Mouse (Mus musculus) kidney, postnatal 25 days (tissue): ENCODE measurements around the gene Stat4.

Source experiments
- DNase-seq, 2 experiments: peaks; one replicate each; pipeline ENCODE4 v3.0.0; 2021; ENCODE audit warnings: mixed read lengths in 2 of 2

Stat4 gene

GRCm38 (mm10) chr1:52147431-52147830 is 160.5 kb downstream of the Stat4 start:
- no peak for DNase-seq

DNA sequence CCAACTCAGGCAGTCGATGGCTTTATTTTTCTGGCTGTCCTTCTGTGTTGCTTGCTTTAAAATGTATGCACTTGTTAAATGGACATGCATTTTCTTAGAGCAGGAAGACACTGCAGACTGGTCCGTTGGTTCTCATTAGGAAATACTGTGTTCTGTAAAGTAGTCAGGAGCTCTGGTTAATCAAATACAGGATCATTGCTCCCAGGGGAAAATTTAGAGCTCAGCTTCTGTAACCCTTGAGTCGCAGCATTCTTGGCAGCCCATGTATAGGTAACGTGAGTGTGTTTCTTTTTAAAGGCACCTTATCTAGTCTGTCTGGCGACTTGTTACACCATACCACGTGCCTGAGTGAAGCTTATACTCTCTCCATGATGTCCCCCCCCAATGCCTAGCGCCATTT is 161.2 kb downstream of the Stat4 start:
- peak in 1 of 2 experiments; percentile 29 for DNase-seq

DNA sequence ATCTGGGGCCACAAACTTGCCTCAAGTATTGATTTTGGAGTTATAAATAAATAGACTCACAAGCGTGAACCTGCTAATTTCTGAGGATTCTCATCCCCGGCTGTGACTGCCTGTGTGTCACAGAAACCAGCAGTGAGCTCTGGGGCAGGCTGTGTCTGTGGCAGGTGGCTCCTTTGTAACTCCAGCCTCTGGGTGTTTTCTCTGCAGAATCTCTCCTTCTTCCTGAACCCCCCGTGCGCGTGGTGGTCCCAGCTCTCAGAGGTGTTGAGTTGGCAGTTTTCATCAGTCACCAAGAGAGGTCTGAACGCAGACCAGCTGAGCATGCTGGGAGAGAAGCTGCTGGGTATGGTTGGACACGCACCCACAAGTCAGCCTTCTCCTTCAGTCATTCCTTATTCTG is 161.7 kb downstream of the Stat4 start:
- DNase-seq: no peak

DNA sequence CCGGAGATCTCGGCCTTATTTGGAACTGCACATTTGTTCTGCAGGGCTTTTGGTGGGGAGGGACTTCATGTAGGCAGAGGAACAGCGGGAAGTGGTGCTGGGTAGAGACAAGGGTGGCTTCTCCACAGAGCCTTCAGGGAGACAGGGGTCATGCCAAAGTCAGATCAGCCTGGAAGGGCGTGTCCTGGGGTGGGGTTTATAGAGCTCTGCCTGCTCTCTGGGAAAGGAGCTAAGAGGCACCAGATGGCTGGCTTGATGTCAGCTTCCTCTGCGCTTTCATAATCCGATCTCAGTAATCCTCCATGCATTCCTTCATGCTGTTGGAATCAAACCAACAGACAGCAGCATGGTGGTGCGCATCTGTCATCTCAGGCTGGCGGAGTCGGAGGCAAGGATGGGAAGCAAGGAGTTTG is 163.0 kb downstream of the Stat4 start:
- DNase-seq: no peak

- DNase-seq: no peak
Observed at GRCm38 (mm10) chr1:52150676-52151075, 163.7 kb downstream of the Stat4 start.

GRCm38 (mm10) chr1:52151166-52151565 is 164.2 kb downstream of the Stat4 start:
- no peak for DNase-seq

DNA sequence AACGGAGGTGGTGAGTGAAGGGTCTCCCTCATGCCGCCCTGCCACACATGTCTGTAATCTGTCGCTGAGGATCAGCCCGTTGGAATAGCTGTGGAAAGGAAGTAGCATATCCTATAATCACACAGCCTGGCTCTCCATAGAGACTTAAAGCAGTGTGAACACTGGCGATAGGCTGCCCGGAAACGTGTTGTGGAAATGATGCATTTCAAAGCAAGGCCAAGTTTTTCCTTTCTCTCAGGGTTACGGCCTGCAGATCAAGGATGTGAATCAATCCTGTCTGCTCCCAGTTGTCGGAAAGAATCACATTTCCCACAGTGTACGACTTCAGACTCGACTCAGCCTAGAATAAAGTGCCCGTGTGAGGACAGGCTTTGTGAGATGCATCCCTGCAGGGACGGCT is 165.4 kb downstream of the Stat4 start:
- DNase-seq: no peak

DNA sequence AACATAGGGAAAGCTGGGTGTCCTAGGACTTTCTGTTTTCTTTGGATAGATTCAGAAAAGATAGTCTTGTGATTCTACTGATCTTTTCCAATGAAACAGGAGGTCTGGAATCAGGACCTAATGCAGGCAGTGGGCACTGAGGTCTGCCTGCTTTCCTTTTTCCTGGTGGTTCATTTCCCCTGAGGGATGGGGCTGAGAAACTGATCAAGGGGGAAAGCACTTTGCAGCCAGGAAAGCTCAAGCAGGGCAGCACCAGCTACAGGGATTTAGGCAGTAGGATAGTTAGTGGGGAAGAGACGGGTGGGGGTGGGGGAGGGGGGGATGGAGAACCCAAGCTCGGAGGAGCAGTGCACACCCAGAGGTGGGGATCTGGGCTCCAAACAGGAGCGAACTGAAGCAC is 166.0 kb downstream of the Stat4 start:
- DNase-seq: no peak

GRCm38 (mm10) chr1:52154890-52155289 is 167.9 kb downstream of the Stat4 start:
- DNase-seq: peak; percentile 61 to 87

GRCm38 (mm10) chr1:52156351-52156750 is 169.4 kb downstream of the Stat4 start:
- DNase-seq: no peak
